Mouse (Mus musculus) kidney, embryonic 14.5 days (tissue): Measurements from ENCODE around the gene Ntrk2. TPM values are rescaled to one million over a fixed set of nuclear protein-coding genes. Genes with fewer than 3 reads are reported as not detected.

Source experiments
- ATAC-seq: fragments of 200-750 bp; cut with Nextera tagmentation; 2 replicates; pipeline ENCODE4 v1.8.0; 2017; ENCODE audit warnings: moderate number of reproducible peaks, mild to moderate bottlenecking, moderate TSS enrichment, moderate library complexity; ENCODE audit not compliant: low FRiP score, low TSS enrichment
- H3K27ac ChIP-seq: fragments of 300-500 bp; sonication (generic); 2 replicates; pipeline ENCODE4 v1.5.1; 2014; ENCODE audit warnings: low read depth, mild to moderate bottlenecking, low read length, moderate library complexity, mixed read lengths
- H3K27me3 ChIP-seq: fragments of 300-500 bp; sonication (generic); 2 replicates; pipeline ENCODE4 v1.6.1; 2014; ENCODE audit warnings: mild to moderate bottlenecking, low read length; ENCODE audit not compliant: control insufficient read depth, insufficient read depth
- H3K36me3 ChIP-seq: fragments of 300-500 bp; sonication (generic); 2 replicates; pipeline ENCODE4 v1.6.1; 2014; ENCODE audit warnings: low read length, mixed read lengths; ENCODE audit not compliant: control insufficient read depth, insufficient read depth
- H3K4me1 ChIP-seq: fragments of 300-500 bp; sonication (generic); 2 replicates; pipeline ENCODE4 v1.6.1; 2014; ENCODE audit warnings: low read length, mixed read lengths; ENCODE audit not compliant: control insufficient read depth, insufficient read depth
- H3K4me2 ChIP-seq: fragments of 300-500 bp; sonication (generic); replicated peaks from 2 replicates; pipeline ENCODE4 v1.6.1; 2014; ENCODE audit warnings: low read depth, mild to moderate bottlenecking, low read length
- H3K4me3 ChIP-seq: fragments of 300-500 bp; sonication (generic); 2 replicates; pipeline ENCODE4 v1.5.1; 2014; ENCODE audit warnings: mild to moderate bottlenecking, low read length
- H3K9ac ChIP-seq: fragments of 300-500 bp; sonication (generic); 2 replicates; pipeline ENCODE4 v1.6.1; 2014; ENCODE audit warnings: low read depth, mild to moderate bottlenecking, low read length, moderate library complexity
- H3K9me3 ChIP-seq: fragments of 300-500 bp; sonication (generic); 2 replicates; pipeline ENCODE4 v1.6.1; 2016; ENCODE audit warnings: low read length; ENCODE audit not compliant: control insufficient read depth
- WGBS: fragments of 180-500 bp; shearing (Covaris S2); extraction: QIAGEN DNeasy Blood & Tissue Kit; methylation state at CpG from one replicate; pipeline ENCODE4 v1.1.7; 2014; 5-methylcytosine and 5-hydroxymethylcytosine counted together
- polyA plus RNA-seq: library from polyadenylated mRNA; unstranded; fragments of >200 nt; fragmentation: Nextera tagmentation; extraction: Ambion mirVana; gene quantifications from 2 replicates; pipeline ENCODE4 v1.2.1, GENCODE M21; 2014

Gene Ntrk2
- polyA plus RNA-seq, 1 experiment from 2014 or later, result 5.6 TPM

GRCm38 (mm10) chr13:58803882-58804281, 2.5 kb upstream of the Ntrk2 start:
- no peak for ATAC-seq
- peaks cover 25% of the 10 kb centered on the region for H3K27me3 ChIP-seq
- H3K4me2 ChIP-seq, result no peak overlapping the region
- H3K36me3 ChIP-seq, result no peaks in the 10 kb centered on the region
- 25% methylated on average over 1 of the region's 1 CpGs for WGBS
- no peaks in the 10 kb centered on the region; the same call in 1 of the 2 replicates for H3K9me3 ChIP-seq
- no peak overlapping the region for H3K4me3 ChIP-seq
- H3K27ac ChIP-seq, result no peak overlapping the region
- peaks cover 5% of the 10 kb centered on the region for H3K4me1 ChIP-seq
- H3K9ac ChIP-seq, result no peak overlapping the region

GRCm38 (mm10) chr13:58805833-58806232, 536 bp upstream of the Ntrk2 start:
- no peak overlapping the region for H3K4me2 ChIP-seq
- H3K4me3 ChIP-seq, result peak overlapping the region; percentile 47; the same call in 1 of the 2 replicates
- H3K9me3 ChIP-seq, result no peaks in the 10 kb centered on the region; the same call in 1 of the 2 replicates
- no peak for ATAC-seq
- peaks cover 5% of the 10 kb centered on the region for H3K4me1 ChIP-seq
- no peak overlapping the region for H3K27ac ChIP-seq
- 76% methylated on average over 11 of the region's 11 CpGs for WGBS
- no peak overlapping the region for H3K9ac ChIP-seq
- peaks cover 39% of the 10 kb centered on the region for H3K27me3 ChIP-seq
- no peaks in the 10 kb centered on the region for H3K36me3 ChIP-seq

DNA sequence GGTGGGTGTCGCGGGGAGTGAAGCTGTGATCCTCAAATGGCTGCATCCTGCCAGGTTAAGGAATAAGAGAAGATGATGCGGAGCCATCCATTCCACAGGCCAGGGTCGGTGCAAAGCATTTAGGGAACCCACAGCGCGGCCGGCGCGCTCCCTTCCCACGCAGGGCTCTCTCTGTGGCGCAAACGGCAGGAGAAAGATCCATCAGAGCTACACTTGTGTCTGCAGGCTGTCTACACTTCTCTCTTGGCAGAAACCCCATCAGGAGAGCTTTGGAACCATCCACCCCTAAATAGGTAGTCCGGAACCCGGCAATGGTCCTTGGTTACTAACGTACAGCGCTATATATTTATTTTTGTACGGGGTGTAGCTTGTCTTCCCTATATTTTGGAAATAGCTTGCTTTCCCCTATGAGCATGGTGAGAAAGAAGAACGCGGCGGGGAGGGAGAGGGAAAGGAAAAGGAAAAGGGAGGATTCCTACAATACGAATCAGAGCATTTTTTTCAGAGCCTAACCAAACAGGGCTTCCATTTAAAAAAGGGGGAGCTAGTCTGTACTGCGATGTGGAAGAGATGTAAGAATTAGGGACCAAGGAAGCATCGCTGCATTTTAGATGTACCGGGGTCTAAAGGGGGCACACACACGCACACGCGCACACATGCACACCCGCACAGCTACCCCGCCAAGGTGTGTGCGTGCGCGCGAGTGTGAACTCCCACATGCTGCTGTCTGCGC, 693 bp downstream of the Ntrk2 start:
- peak overlapping the region; percentile 42; the same call in 1 of the 2 replicates for H3K9ac ChIP-seq
- H3K9me3 ChIP-seq, result no peaks in the 10 kb centered on the region; the same call in 1 of the 2 replicates
- ATAC-seq, result peak; percentile 29; the same call in 1 of the 2 replicates
- H3K27ac ChIP-seq, result no peak overlapping the region
- H3K4me1 ChIP-seq, result peaks cover 5% of the 10 kb centered on the region
- peak overlapping the region; percentile 98 for H3K4me2 ChIP-seq
- H3K4me3 ChIP-seq, result peak overlapping the region; percentile 47
- H3K27me3 ChIP-seq, result peaks cover 39% of the 10 kb centered on the region
- WGBS, result under 1% methylated on average over 34 of the region's 34 CpGs
- no peaks in the 10 kb centered on the region for H3K36me3 ChIP-seq

GRCm38 (mm10) chr13:58807629-58808363, 1.4 kb downstream of the Ntrk2 start:
- no peak overlapping the region for H3K27ac ChIP-seq
- WGBS, result under 1% methylated on average over 47 of the region's 50 CpGs
- no peaks in the 10 kb centered on the region; the same call in 1 of the 2 replicates for H3K9me3 ChIP-seq
- peak overlapping the region; percentile 47 for H3K4me3 ChIP-seq
- peak overlapping the region; percentile 37 for H3K9ac ChIP-seq
- peak; percentile 56; the same call in 1 of the 2 replicates for ATAC-seq
- peaks cover 5% of the 10 kb centered on the region for H3K4me1 ChIP-seq
- H3K27me3 ChIP-seq, result peaks cover 39% of the 10 kb centered on the region
- H3K36me3 ChIP-seq, result no peaks in the 10 kb centered on the region
- peak overlapping the region; percentile 98 for H3K4me2 ChIP-seq

DNA sequence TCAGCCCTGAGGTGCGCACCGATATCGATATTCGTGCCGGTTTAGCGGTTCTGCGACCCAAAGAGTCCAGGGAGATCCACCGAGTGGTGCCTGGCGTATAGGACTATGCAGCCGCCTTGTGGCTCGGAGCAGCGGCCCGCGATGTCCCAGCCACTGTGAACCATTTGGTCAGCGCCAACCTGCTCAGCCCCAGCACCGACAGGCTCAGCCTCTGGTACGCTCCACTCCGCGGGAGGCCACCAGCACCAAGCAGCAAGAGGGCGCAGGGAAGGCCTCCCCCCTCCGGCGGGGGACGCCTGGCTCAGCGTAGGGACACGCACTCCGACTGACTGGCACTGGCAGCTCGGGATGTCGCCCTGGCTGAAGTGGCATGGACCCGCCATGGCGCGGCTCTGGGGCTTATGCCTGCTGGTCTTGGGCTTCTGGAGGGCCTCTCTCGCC, 2.0 kb downstream of the Ntrk2 start:
- no peaks in the 10 kb centered on the region for H3K36me3 ChIP-seq
- H3K27ac ChIP-seq, result no peak overlapping the region
- peaks cover 39% of the 10 kb centered on the region for H3K27me3 ChIP-seq
- WGBS, result under 1% methylated on average over 31 of the region's 32 CpGs
- no peaks in the 10 kb centered on the region; the same call in 1 of the 2 replicates for H3K9me3 ChIP-seq
- H3K9ac ChIP-seq, result peak overlapping the region; percentile 37; the same call in 1 of the 2 replicates
- peaks cover 5% of the 10 kb centered on the region for H3K4me1 ChIP-seq
- H3K4me3 ChIP-seq, result peak overlapping the region; percentile 47
- H3K4me2 ChIP-seq, result peak overlapping the region; percentile 98
- peak; percentile 47 for ATAC-seq

GRCm38 (mm10) chr13:58809930-58810329, 3.6 kb downstream of the Ntrk2 start:
- H3K27ac ChIP-seq, result no peak overlapping the region
- H3K36me3 ChIP-seq, result no peaks in the 10 kb centered on the region
- ATAC-seq, result no peak
- no peak overlapping the region for H3K4me3 ChIP-seq
- WGBS, result 81% methylated on average over 8 of the region's 8 CpGs
- peaks cover 39% of the 10 kb centered on the region for H3K27me3 ChIP-seq
- no peaks in the 10 kb centered on the region for H3K9me3 ChIP-seq
- H3K4me1 ChIP-seq, result peaks cover 5% of the 10 kb centered on the region
- H3K4me2 ChIP-seq, result no peak overlapping the region
- no peak overlapping the region for H3K9ac ChIP-seq

DNA sequence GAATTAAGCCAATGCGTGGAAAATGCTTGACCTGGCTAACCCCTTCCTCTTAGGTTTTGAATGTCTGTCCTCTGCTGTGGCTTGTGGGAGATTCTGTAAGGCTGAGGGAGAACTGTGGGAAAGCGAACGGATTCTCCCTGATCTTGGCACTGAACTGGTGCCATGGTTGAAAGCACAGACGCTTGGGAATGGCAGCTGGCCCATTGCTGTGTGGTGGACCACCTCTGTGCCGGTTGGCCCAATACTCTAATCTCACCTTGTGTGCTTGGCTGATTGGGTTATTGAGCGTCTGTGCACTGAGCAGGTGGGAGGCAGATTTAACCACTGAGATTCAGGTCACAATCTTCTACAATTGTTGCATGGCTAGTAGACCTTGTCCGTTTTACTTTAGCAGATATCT, 18.4 kb downstream of the Ntrk2 start:
- Histone ChIP-seq H3K4me1 (no peaks in the 10 kb centered on the region), H3K27ac (no peak overlapping the region), H3K4me3 (no peak overlapping the region), H3K27me3 (no peaks in the 10 kb centered on the region), H3K4me2 (no peak overlapping the region), H3K36me3 (no peaks in the 10 kb centered on the region), H3K9ac (no peak overlapping the region), H3K9me3 (no peaks in the 10 kb centered on the region; the same call in 1 of the 2 replicates)
- no peak for ATAC-seq
- 57% methylated on average over 7 of the region's 7 CpGs for WGBS

DNA sequence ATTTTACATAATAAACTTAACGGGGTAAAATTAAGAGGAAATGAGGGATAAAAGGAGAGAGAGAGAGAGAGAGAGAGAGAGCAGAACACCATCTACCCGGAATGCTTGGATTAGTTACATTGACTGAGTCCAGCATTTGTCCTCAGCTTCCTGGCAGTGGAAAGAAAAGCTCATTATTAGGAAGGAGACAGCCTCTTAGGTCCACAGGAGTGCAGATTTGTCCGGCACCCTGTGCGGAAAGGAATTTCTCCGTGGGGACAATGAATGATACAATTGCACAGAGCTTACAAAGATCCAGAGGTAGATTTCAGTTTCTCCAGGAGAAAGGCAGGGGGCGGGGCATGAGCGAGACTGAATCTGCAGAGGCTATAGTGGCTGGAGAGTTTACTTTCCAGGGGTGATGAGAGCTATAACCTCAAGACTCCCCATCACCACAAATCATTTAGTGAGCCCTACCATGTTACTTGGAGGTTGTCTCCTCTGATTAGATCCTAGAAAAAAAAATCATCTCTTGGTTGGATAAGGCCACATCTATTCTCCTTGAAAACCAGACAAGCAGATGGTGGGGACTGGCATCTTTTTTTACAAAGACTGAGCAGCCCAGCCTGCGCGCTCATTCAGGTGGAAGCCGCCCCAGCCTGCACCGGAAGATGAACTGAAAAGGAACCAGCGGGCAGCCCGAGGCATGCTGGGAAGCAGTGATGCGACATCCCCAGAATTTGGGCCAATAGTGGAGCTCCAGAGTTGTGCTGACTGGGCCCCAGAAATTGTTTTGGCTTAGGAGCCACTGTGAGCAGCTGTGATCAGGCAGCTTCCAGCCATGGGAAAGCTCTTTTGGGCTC, 20.2 kb downstream of the Ntrk2 start:
- WGBS, result 82% methylated on average over 14 of the region's 14 CpGs
- H3K27me3 ChIP-seq, result no peaks in the 10 kb centered on the region
- H3K4me2 ChIP-seq, result no peak overlapping the region
- H3K36me3 ChIP-seq, result no peaks in the 10 kb centered on the region
- ATAC-seq, result no peak
- H3K9ac ChIP-seq, result no peak overlapping the region
- no peak overlapping the region for H3K4me3 ChIP-seq
- no peak overlapping the region for H3K27ac ChIP-seq
- H3K9me3 ChIP-seq, result no peaks in the 10 kb centered on the region; the same call in 1 of the 2 replicates
- no peaks in the 10 kb centered on the region for H3K4me1 ChIP-seq
